Mouse (Mus musculus): ENCODE data around the gene Fhit.

Fhit gene

DNA sequence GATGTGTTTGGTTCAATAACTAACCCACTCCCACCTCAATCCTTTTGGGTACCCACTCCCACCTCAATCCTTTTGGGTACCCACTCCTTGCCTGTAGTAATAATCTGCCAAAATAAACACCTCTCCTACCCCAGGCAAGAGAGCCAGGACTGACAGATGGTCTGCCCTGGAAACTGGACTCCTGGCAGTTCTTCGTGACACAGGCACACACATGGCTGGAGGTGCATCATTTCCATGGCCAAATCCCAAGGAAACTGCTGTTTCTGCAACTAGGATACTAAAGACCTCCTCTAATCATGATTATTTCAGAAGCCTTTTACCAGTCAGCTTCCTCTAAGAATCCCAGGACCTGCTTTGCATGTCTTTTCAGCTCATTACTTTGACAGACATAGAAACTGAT lies 756.5 kb downstream of the Fhit start:
- in situ Hi-C loops (cut with MboI; ENCODE audit: unreplicated experiment in 2 of 2): no loop called here

DNA sequence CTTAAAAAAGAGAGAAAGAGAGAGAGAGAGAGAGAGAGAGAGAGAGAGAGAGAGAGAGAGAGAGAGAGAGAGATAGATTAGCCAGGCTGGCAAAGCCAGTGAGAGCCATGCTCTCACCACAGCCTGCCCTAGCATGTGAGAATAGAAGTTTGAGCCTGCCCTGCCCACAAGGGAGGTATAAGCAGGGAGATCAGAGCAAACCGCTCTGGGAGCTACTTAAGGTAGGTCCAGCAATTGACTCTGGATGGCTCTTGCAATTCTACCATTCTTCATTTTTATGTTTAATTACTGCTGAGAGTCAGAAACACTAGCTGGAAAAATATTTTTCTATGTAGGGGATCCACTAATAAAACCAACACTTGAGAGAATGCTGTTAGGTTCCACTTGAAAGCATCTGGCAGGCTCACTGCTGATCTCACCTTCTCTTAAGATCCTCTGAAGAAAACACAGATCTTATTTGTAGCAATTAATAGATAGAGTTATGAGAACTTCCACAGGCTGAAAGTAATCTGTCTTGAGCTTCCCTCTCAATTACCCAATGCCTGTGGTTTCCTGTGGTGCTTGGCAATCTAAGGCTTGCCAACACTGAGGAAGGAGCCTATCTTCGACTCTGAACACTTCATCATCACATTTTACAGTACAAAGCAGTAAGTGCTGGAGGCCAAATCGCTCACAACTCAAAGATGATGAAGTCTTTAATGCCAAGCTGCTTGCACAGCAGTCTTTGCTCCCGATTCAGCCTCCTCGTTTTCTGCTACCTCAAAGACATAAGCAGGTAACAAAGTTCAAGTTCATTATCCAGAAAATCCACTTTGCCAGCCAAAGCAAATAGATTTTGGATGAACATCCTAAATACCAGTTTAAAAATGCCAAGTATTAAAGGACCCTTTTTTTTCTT lies 793.8 kb downstream of the Fhit start:
- in situ Hi-C loops (cut with MboI; ENCODE audit: unreplicated experiment in 2 of 2): no loop called here

DNA sequence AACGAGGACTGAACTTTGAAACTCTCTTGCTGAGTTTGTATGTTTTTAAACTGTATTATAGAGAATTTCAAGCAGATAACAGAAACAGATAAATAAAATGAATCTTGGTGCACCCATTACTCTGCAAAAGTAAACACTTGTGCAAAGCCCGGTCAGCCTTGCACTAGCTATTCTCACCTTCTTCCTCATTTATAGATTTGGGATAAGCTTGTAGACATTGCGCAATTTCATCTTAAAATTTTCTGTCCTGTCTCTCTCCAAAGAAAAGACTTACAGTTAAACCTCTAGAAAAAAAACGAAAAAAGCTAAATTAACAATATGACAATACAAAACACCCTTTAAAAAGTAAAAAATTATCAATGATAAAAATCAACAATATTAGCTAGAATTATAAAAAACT lies 795.0 kb downstream of the Fhit start:
- in situ Hi-C loops (cut with MboI; ENCODE audit: unreplicated experiment in 2 of 2): no loop called here

DNA sequence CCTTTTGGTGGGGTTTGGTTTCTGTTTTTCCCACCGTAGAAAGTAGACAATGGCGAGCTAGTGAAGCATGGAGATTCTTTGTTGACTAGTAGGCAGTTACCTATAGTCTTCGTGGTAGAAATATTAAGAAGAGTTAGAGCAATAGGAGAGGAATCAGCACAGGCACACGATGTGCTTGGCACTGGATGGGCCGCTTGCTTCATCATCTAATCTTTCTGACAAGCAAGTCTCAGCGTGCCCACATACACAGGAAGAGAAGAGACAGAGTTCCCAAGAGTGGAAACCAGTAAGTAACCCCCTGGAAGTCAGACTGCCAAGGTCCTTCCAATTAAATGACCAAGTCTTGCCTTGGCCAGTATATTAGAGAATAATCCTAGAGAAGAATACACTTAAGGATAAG lies 797.6 kb downstream of the Fhit start:
- in situ Hi-C loops (cut with MboI; ENCODE audit: unreplicated experiment in 2 of 2): no loop called here

DNA sequence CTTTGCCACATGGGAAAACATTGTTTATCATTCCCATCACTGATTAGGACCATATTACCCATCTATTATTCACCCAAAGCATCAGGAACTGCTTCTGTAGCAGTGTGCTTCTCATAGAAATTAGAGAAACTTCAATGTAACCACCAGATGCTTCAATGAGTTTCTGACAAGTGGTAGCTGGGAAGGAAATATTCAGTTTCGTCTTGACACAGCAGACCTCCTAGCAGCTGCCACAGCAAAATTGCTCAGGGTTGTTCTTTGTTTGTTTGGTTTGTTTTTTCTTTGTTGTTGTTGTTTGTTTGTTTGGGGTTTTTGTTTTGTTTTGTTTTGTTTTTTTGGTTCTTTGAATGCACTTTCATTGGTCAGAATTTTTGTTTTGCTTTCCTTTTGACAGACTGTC lies 798.5 kb downstream of the Fhit start:
- in situ Hi-C loops (cut with MboI; ENCODE audit: unreplicated experiment in 2 of 2): no loop called here

DNA sequence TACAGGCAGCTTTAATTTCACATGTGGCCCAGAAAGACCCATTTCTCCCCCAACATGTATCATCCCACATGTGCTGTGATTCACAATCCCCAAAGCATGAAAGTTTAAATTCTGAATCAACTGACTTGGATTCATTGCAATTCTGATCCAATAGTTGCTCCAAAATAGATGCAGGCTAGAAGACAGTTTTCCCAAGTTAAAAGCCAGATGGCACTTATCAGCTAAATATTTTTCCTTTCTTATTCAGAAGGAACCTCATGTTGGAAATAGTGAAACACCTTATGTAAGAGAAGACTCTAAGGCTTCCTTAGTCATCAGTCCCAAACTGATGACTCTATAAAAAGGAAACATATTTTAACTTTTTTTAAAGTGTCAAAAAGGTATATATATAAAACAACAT lies 815.9 kb downstream of the Fhit start:
- in situ Hi-C loops (cut with MboI; ENCODE audit: unreplicated experiment in 2 of 2): loop anchor here in 1 of 2 experiments (25.0 kb wide), 1 partner anchor 966 kb away; no protein-coding TSS in a partner anchor

DNA sequence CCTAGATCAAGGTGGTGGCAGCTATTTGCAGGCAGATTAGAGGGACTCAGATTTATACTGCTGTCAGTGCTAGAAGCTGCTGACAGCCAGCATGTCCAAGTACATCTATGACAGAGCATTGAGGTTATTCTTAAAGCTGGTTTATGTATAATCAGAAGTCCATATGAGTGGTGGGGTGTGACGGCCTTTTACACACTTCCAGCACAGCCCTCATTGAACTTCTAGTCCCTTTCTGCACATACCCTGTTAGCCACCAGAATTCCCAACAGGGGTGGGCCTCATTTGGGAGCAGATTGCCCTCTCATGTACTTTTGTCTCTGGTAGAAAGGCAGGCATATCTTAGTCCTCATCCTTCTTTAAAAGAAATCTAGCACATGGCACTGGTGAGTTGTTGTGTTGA lies 817.8 kb downstream of the Fhit start:
- in situ Hi-C loops (cut with MboI; ENCODE audit: unreplicated experiment in 2 of 2): loop anchor here in 1 of 2 experiments (25.0 kb wide), 1 partner anchor 968 kb away; no protein-coding TSS in a partner anchor

DNA sequence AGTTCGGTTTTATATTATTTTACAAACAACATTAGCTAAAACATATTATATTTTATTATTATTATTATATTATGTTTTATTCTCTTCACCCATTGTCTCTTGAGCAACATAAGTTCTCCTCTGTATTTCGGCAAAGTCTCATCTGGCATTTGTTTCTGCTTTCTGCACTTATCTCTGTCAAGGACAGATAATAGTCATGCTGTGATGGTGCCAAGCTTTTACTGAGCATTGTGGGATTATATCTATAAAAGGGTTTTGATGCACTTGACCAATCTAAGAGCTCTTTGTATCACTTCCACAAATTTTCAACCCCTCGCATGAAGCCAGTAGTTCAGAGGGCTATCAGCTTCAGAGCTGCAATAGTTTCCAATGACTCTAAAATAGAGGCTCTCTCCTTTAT lies 845.1 kb downstream of the Fhit start:
- in situ Hi-C loops (cut with MboI; ENCODE audit: unreplicated experiment in 2 of 2): no loop called here

DNA sequence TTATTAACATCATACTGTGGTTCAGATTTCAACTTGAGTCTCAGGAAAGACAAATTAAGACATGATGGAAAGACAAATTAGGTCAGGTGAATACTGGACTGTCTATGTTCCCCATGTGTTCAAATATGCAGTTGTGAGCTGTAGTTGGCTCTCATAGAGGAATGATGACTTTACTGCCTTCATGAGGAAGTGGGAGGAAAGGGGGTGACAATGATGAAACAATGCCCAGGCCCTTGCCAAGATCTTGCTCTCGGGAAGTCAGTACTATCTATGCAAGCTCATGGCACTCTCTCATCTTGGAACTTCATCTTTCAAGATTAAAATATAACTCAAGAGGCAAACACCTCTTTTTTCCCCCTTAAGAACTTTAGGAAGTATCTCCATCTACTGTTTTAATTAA lies 849.6 kb downstream of the Fhit start:
- in situ Hi-C loops (cut with MboI; ENCODE audit: unreplicated experiment in 2 of 2): no loop called here

DNA sequence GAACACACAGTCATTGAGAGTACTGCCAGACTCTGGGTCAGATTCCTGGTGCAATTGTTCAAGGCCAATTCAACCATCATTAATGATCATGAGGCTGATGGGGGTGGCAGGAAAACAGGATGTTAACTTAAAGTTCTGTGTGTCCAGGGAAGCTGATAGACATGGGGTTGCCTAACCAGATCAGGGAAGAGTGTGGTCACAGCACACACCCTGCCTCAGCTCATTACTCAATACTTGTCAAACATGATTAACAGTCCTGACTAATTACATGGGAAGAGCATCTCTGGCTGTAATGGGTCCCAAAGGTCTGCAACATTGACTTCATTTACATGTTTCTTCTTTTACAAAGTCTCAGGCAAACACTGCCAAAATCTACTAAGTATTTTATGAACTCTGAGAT lies 856.5 kb downstream of the Fhit start:
- in situ Hi-C loops (cut with MboI; ENCODE audit: unreplicated experiment in 2 of 2): no loop called here

DNA sequence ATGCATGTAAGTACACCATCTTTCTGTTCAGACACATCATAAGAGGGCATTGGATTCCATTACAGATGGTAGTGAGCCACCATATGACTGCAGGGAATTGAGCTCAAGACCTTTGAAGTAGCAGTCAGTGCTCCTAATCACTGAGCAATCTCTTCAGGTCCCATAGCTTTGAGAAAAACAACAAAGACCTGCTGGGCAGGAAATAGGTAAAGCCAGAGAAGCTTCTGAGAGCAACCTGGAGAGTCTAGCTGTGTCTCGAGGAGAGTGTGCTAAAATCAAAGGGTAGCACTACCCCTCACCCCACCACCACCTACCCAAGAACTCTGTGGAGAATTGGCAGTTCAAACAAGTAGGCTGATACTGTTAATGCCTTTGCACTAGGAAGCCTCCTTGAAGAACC lies 860.3 kb downstream of the Fhit start:
- in situ Hi-C loops (cut with MboI; ENCODE audit: unreplicated experiment in 2 of 2): no loop called here

DNA sequence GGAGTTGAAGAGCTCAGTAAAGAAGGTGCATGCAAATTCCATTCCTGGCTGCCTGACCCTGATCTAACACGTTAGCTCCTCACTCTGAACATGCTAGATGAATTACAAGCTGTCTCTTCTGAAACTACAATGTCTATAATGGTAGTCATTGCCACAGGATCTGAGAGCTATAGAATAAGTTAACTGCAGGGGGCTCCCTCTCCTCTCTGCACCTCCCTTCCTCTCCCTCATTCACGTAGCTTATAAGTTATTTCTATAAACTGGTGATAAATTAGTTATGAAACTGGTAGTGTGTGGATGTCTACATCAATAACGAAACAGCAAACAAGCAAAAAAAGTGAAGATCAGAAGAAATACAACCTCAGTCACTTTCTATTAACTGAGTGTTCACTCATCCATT lies 860.9 kb downstream of the Fhit start:
- in situ Hi-C loops (cut with MboI; ENCODE audit: unreplicated experiment in 2 of 2): no loop called here

DNA sequence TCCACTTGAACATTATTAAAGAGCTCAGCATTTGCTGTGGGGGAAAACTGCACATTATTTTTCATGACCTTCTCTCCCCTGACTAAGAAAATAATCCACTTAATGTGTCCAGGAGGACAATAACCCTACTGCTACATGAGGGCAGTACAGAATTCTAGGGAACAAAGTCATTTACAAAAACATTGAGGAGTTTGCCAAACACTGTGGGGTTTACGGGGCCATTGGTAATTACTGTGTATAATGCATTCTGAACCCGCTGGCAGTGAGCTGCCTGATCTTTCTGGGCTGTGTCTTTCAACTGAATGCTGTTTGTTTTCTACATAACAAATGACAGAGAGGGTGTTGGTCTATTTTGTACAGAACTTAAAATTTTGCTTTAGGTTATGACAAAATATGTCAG lies 862.8 kb downstream of the Fhit start:
- in situ Hi-C loops (cut with MboI; ENCODE audit: unreplicated experiment in 2 of 2): no loop called here

DNA sequence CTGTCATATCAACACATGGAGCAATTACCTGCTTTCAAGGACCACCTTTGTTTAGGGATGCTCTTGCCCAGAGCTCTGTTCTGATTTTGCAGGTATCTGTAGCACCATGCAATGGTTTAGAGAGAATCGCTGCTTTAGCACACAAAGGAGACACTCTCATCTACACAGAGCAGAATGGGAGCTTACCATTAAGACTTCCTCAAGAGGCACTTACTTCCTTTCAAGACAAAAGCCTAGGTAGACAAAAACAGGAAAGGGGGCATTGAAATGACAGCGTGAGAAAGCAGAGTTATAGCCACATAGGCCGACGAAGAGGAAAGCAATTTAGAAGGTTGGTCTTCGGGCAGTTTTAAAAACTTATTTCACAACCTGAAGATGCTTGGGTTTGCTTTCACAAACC lies 872.8 kb downstream of the Fhit start:
- in situ Hi-C loops (cut with MboI; ENCODE audit: unreplicated experiment in 2 of 2): no loop called here

DNA sequence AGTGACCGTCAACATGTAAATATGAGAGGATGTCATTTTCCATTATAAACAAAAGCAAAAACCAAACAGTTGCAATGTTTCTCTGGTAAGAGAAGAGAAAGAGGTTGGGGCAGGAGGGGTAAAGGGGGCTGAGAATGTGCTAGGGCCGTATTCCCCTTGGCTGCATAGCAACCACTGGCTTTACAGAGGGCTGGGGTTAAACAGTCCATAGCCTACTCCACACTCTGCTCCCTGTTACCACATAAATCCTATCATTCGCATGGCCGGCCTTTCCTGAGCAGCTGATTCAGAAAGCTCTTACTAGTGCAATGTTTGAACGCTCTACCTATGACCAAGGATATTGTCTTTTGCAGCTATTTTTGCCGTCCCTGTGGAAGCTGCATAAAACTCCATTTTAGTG lies 875.8 kb downstream of the Fhit start:
- in situ Hi-C loops (cut with MboI; ENCODE audit: unreplicated experiment in 2 of 2): no loop called here

DNA sequence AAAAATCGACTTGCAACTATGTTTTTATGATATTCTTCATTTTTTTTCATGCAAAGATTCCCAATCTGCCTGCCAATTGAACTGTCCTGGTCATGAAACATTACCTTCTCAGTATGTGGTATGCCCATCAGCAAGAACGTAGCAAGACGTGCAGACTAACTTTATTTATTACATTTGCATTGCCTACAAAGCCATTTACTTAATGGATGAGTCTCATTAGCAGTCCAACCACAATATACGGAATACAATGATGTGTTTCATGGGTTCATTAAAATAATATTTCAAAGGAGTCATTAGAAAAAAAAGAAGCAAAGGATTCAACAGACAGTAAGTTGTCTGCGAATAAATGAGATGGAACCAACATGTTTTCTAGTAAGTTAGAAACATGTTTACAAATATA lies 933.1 kb downstream of the Fhit start:
- in situ Hi-C loops (cut with MboI; ENCODE audit: unreplicated experiment in 2 of 2): no loop called here

DNA sequence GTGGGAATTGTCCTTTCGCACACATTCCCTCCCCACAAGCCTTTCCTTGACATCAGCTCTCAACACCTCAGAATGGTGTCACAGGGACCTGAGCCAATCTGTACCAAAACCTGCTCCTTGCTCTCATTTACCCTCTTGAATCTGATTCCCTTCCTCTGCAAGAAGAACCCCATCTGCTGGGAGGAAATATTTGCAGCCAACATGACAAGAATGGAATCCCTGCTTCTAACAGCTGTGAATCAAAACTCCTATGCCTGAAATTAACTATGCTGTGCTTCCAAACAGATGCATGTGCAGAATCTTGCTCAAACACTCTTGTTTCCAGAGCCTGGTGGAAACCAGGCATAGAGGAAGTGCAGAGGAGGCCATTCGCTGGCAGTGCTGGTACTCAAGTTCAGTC lies 940.0 kb downstream of the Fhit start:
- in situ Hi-C loops (cut with MboI; ENCODE audit: unreplicated experiment in 2 of 2): no loop called here

DNA sequence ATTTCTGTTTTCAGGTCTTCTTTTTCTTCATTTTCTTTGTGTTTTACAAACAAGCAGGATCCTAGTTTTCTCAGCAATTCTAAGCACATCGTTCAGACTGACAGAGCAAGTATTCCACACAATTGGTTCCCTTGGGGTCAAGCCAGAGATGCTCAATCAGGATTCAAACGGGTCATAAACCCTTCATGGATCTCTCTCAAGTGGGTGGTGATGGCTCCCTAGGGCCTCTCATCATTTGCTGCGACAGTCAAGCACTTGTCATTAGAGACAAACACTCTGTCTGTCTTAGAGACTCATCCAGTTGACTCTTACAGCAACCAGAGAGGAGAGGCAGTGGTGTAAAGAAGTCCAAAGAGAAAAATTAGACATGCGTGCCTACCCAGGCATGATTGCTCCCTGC lies 948.6 kb downstream of the Fhit start:
- in situ Hi-C loops (cut with MboI; ENCODE audit: unreplicated experiment in 2 of 2): no loop called here

DNA sequence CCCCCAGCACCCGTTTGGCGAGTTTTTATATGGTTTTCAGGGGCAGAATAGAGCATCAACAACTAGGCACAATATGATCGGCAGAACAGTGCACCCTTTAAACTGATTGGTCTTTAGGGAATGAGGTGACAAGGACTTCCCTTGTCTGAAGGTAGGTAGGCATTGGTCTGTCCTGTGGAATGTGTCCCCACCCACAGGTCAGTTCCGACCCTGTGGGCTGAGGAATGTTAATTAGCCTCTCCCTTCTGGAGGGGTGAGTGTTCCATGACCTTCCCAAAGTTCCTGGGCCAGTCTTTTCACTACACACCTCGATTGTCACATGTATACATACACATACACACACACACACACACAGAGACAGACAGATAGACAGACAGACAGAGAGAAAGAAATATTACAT lies 950.7 kb downstream of the Fhit start:
- in situ Hi-C loops (cut with MboI; ENCODE audit: unreplicated experiment in 2 of 2): no loop called here

DNA sequence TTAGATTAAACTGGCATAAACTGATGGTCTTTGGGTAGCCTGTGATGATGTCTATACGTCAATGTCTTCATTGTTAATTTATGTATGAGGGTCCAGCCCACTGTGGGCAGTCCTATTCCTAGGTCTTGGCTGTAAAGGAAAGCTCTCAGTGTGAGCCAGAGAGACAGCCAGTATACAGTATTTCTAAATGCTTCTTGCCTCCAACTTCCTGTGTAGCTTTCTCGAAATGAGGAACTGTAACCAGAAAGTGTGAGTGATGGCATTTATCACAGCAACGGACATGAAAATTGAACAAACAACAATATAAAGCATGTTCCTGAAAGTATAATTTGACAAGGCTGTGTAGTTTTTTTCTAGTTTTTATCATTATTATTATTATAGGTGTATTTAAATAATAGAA lies 952.8 kb downstream of the Fhit start:
- in situ Hi-C loops (cut with MboI; ENCODE audit: unreplicated experiment in 2 of 2): no loop called here

DNA sequence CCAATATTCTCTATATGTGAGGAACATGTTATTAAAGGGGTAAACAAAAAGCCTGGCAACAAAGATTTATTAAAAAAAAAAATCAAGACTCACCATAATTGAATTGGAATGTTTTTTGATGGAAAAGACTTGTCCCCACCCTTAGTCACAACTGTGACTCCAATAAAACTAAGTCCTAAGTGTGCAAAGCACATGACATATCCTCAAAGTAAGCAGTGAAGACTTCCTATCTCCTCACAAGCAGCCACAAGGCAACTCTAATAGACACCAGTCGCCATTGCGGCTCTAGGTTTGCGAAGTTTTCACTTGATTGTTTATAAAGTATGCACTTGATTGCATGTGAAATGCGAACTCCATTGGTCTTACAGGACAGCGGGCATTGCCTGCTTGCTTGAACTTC lies 956.1 kb downstream of the Fhit start:
- in situ Hi-C loops (cut with MboI; ENCODE audit: unreplicated experiment in 2 of 2): no loop called here

DNA sequence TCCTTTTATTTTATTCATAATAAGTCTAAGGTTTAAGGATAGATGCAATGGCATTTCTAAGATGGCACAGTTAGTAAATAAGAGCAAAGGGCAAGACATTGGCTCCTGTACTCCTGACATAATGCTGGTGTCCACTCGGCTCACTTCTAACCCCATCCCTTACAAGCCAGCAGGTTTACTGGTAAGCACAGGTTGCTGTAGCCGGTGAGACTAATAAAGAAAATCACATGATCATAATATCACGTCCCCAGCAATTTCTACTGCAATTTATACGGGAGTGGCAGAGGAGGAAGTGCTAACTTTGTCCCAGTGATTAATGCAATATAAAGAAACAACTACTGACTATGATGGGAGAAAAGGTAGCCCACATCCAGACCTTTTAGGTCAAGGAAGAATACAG lies 956.5 kb downstream of the Fhit start:
- in situ Hi-C loops (cut with MboI; ENCODE audit: unreplicated experiment in 2 of 2): no loop called here

DNA sequence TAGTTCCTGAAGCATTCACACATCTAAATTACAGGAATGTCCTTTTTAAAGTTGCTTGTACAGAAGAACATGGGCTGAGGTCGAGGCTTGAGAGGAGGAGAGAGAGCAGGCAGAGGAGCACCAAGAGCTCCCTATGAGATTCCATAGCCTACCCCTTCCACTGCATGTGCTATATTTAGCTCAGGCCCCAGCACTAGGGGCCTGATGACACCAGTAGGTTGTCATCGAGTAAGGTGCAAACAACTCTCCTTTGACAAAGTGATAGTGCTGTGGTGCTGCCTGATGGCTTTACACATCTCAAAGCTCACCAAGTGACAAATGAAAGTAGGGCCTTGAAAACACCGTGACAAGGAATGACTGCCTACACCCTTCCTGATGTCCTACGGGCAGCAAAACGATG lies 967.7 kb downstream of the Fhit start:
- in situ Hi-C loops (cut with MboI; ENCODE audit: unreplicated experiment in 2 of 2): no loop called here

Data from v-Abl transformed pro-B cells (cell line).